Mouse (Mus musculus) forebrain, embryonic 16.5 days (tissue): ENCODE data around the gene Ralgapa2. TPM values are rescaled to one million over a fixed set of nuclear protein-coding genes. Genes with fewer than 3 reads are reported as not detected.
A peak's percentile ranks its signal among the peaks of the same experiment; 100 is the strongest.

Experiments
- ATAC-seq: fragments of 200-750 bp; cut with Nextera tagmentation; 2 replicates; pipeline ENCODE4 v1.8.0; 2017; ENCODE audit warnings: mild to moderate bottlenecking, moderate library complexity
- H3K27ac ChIP-seq: fragments of 300-500 bp; sonication (generic); 2 replicates; pipeline ENCODE4 v1.5.1; 2014; ENCODE audit warnings: low read length, control low read depth
- H3K27me3 ChIP-seq: fragments of 300-500 bp; sonication (generic); replicated peaks from 2 replicates; pipeline ENCODE4 v1.6.1; 2014; ENCODE audit warnings: low read length; ENCODE audit not compliant: control insufficient read depth, insufficient read depth
- H3K36me3 ChIP-seq: fragments of 300-500 bp; sonication (generic); 2 replicates; pipeline ENCODE4 v1.6.1; 2014; ENCODE audit not compliant: control insufficient read depth, insufficient read depth
- H3K4me1 ChIP-seq: fragments of 300-500 bp; sonication (generic); replicated peaks from 2 replicates; pipeline ENCODE4 v1.6.1; 2014; ENCODE audit warnings: low read length; ENCODE audit not compliant: control insufficient read depth, insufficient read depth
- H3K4me2 ChIP-seq: fragments of 300-500 bp; sonication (generic); 2 replicates; pipeline ENCODE4 v1.6.1; 2014; ENCODE audit warnings: mild to moderate bottlenecking, low read length, control low read depth
- H3K4me3 ChIP-seq: fragments of 300-500 bp; sonication (generic); replicated peaks from 2 replicates; pipeline ENCODE4 v1.5.1; 2014; ENCODE audit warnings: mild to moderate bottlenecking, low read length, control low read depth
- H3K9ac ChIP-seq: fragments of 300-500 bp; sonication (generic); replicated peaks from 2 replicates; pipeline ENCODE4 v1.6.1; 2014; ENCODE audit warnings: low read depth, low read length, control low read depth
- H3K9me3 ChIP-seq: fragments of 300-500 bp; sonication (generic); 2 replicates; pipeline ENCODE4 v1.6.1; 2016; ENCODE audit warnings: low read length; ENCODE audit not compliant: control insufficient read depth
- WGBS: fragments of 180-500 bp; shearing (Covaris S2); extraction: QIAGEN DNeasy Blood & Tissue Kit; methylation state at CpG from one replicate; pipeline ENCODE4 v1.1.7; 2014; 5-methylcytosine and 5-hydroxymethylcytosine counted together
- polyA plus RNA-seq: library from polyadenylated mRNA; unstranded; fragments of >200 nt; fragmentation: Nextera tagmentation; extraction: Ambion mirVana; gene quantifications from 2 replicates; pipeline ENCODE4 v1.2.1, GENCODE M21; 2015

The Ralgapa2 gene
- polyA plus RNA-seq, result 13.6 and 14.0 TPM in 2 replicates

GRCm38 (mm10) chr2:146511911-146512580, at the start of gene Ralgapa2:
TSS of gene Ralgapa2 (minus strand) at chr2:146512344.
- Histone ChIP-seq H3K36me3 (no peaks in the 10 kb centered on the region), H3K27me3 (no peaks in the 10 kb centered on the region), H3K9ac (peak within 1 kb of the TSS; percentile 85), H3K9me3 (no peaks in the 10 kb centered on the region), H3K27ac (peak within 1 kb of the TSS; percentile 48; the same call in 1 of the 2 replicates), H3K4me1 (peaks cover 12% of the 10 kb centered on the region), H3K4me3 (peak within 1 kb of the TSS; percentile 64), H3K4me2 (peak within 1 kb of the TSS; percentile 67)
- WGBS, result 1% methylated on average over 45 of the region's 57 CpGs
- ATAC-seq, result peak; percentile 98

- WGBS, result 50% methylated on average over 3 of the region's 3 CpGs
- no peak overlapping the region for H3K4me3 ChIP-seq
- no peak overlapping the region for H3K9ac ChIP-seq
- H3K36me3 ChIP-seq, result no peaks in the 10 kb centered on the region
- H3K27ac ChIP-seq, result no peak overlapping the region
- no peaks in the 10 kb centered on the region for H3K9me3 ChIP-seq
- no peaks in the 10 kb centered on the region for H3K27me3 ChIP-seq
- H3K4me2 ChIP-seq, result no peak overlapping the region
- no peaks in the 10 kb centered on the region for H3K4me1 ChIP-seq
- no peak for ATAC-seq
Observed at GRCm38 (mm10) chr2:146561505-146561904, 49.4 kb upstream of the Ralgapa2 start.

- no peak for ATAC-seq
- H3K4me3 ChIP-seq, result no peak overlapping the region
- no peak overlapping the region for H3K9ac ChIP-seq
- no peak overlapping the region for H3K4me2 ChIP-seq
- H3K4me1 ChIP-seq, result no peaks in the 10 kb centered on the region
- H3K27ac ChIP-seq, result no peak overlapping the region
- H3K9me3 ChIP-seq, result no peaks in the 10 kb centered on the region
- H3K27me3 ChIP-seq, result no peaks in the 10 kb centered on the region
- 78% methylated on average over 4 of the region's 4 CpGs for WGBS
- no peaks in the 10 kb centered on the region for H3K36me3 ChIP-seq
Observed at GRCm38 (mm10) chr2:146560633-146561043, 48.5 kb upstream of the Ralgapa2 start.

- no peak for ATAC-seq
- Histone ChIP-seq H3K36me3 (no peaks in the 10 kb centered on the region), H3K9ac (no peak overlapping the region), H3K4me2 (no peak overlapping the region), H3K27ac (no peak overlapping the region), H3K9me3 (no peaks in the 10 kb centered on the region), H3K4me1 (no peaks in the 10 kb centered on the region; the same call in 1 of the 2 replicates), H3K27me3 (no peaks in the 10 kb centered on the region), H3K4me3 (no peak overlapping the region)
Observed at GRCm38 (mm10) chr2:146556148-146556547, 44.0 kb upstream of the Ralgapa2 start.

- Histone ChIP-seq H3K4me1 (no peaks in the 10 kb centered on the region; the same call in 1 of the 2 replicates), H3K27me3 (no peaks in the 10 kb centered on the region), H3K9me3 (no peaks in the 10 kb centered on the region), H3K36me3 (no peaks in the 10 kb centered on the region), H3K4me2 (no peak overlapping the region), H3K9ac (no peak overlapping the region), H3K27ac (no peak overlapping the region), H3K4me3 (no peak overlapping the region)
- 67% methylated on average over 5 of the region's 5 CpGs for WGBS
- ATAC-seq, result no peak
Observed at GRCm38 (mm10) chr2:146555351-146555750, 43.2 kb upstream of the Ralgapa2 start.

- no peak overlapping the region for H3K4me2 ChIP-seq
- peaks cover 9% of the 10 kb centered on the region for H3K4me1 ChIP-seq
- no peaks in the 10 kb centered on the region for H3K27me3 ChIP-seq
- no peak for ATAC-seq
- H3K9me3 ChIP-seq, result no peaks in the 10 kb centered on the region
- H3K4me3 ChIP-seq, result no peak overlapping the region
- H3K9ac ChIP-seq, result no peak overlapping the region
- H3K36me3 ChIP-seq, result no peaks in the 10 kb centered on the region
- WGBS, result 26% methylated on average over 2 of the region's 2 CpGs
- no peak overlapping the region for H3K27ac ChIP-seq
Observed at GRCm38 (mm10) chr2:146553701-146554100, 41.6 kb upstream of the Ralgapa2 start.

- Histone ChIP-seq H3K4me2 (no peak overlapping the region), H3K27ac (no peak overlapping the region), H3K4me1 (peaks cover 11% of the 10 kb centered on the region), H3K36me3 (no peaks in the 10 kb centered on the region), H3K9me3 (no peaks in the 10 kb centered on the region), H3K9ac (no peak overlapping the region), H3K27me3 (no peaks in the 10 kb centered on the region), H3K4me3 (no peak overlapping the region)
- ATAC-seq, result no peak
- WGBS, result 67% methylated on average over 4 of the region's 4 CpGs
Observed at GRCm38 (mm10) chr2:146551818-146552217, 39.7 kb upstream of the Ralgapa2 start.

- peak; percentile 93 for ATAC-seq
- H3K9me3 ChIP-seq, result no peaks in the 10 kb centered on the region
Observed at GRCm38 (mm10) chr2:146549111-146549776, 37.1 kb upstream of the Ralgapa2 start.

GRCm38 (mm10) chr2:146544155-146544814, 32.1 kb upstream of the Ralgapa2 start:
- WGBS, result 84% methylated on average over 1 of the region's 1 CpGs

More at GRCm38 (mm10) chr2:146549111-146549776, 37.1 kb upstream of the Ralgapa2 start:
- H3K4me3 ChIP-seq, result no peak overlapping the region
- H3K9ac ChIP-seq, result no peak overlapping the region
- H3K4me1 ChIP-seq, result peaks cover 11% of the 10 kb centered on the region
- H3K4me2 ChIP-seq, result no peak overlapping the region
- no peaks in the 10 kb centered on the region for H3K36me3 ChIP-seq
- WGBS, result 1% methylated on average over 6 of the region's 6 CpGs
- H3K27me3 ChIP-seq, result no peaks in the 10 kb centered on the region
- 0 out of 2 replicates have a peak overlapping the region, but pooled peaks have one; percentile 64 for H3K27ac ChIP-seq

More at GRCm38 (mm10) chr2:146544155-146544814, 32.1 kb upstream of the Ralgapa2 start:
- H3K27me3 ChIP-seq, result no peaks in the 10 kb centered on the region
- peaks cover 8% of the 10 kb centered on the region for H3K4me1 ChIP-seq
- H3K9ac ChIP-seq, result no peak overlapping the region
- no peak overlapping the region for H3K4me2 ChIP-seq
- no peak overlapping the region for H3K27ac ChIP-seq
- H3K4me3 ChIP-seq, result no peak overlapping the region
- no peak for ATAC-seq
- peaks cover 5% of the 10 kb centered on the region for H3K9me3 ChIP-seq
- no peaks in the 10 kb centered on the region for H3K36me3 ChIP-seq
